Mouse (Mus musculus) neural tube, embryonic 14.5 days (tissue): Measurements from ENCODE around the gene Zfp384. TPM values are rescaled to one million over a fixed set of nuclear protein-coding genes. Genes with fewer than 3 reads are reported as not detected.
"Not testable (repeated sequence)": the region's sequence is repeated elsewhere in the genome, so short reads cannot be mapped to it uniquely, and the experiment has no call there.

ENCODE experiments used
- ATAC-seq: fragments of 200-750 bp; cut with Nextera tagmentation; 2 replicates; pipeline ENCODE4 v1.8.0; 2017; ENCODE audit warnings: low read depth, mild to moderate bottlenecking, moderate TSS enrichment, moderate library complexity
- H3K27ac ChIP-seq: fragments of 300-500 bp; sonication (generic); 2 replicates; pipeline ENCODE4 v1.5.1; 2014; ENCODE audit warnings: low read depth, mild to moderate bottlenecking, control low read depth, low read length, moderate library complexity, mixed read lengths
- H3K27me3 ChIP-seq: fragments of 300-500 bp; sonication (generic); 2 replicates; pipeline ENCODE4 v1.6.1; 2014; ENCODE audit warnings: low read length; ENCODE audit not compliant: control insufficient read depth, insufficient read depth
- H3K36me3 ChIP-seq: fragments of 300-500 bp; sonication (generic); 2 replicates; pipeline ENCODE4 v1.6.1; 2014; ENCODE audit warnings: low read length, mixed read lengths; ENCODE audit not compliant: control insufficient read depth, insufficient read depth
- H3K4me1 ChIP-seq: fragments of 300-500 bp; sonication (generic); 2 replicates; pipeline ENCODE4 v1.6.1; 2014; ENCODE audit warnings: low read length; ENCODE audit not compliant: control insufficient read depth, insufficient read depth
- H3K4me2 ChIP-seq: fragments of 300-500 bp; sonication (generic); 2 replicates; pipeline ENCODE4 v1.6.1; 2014; ENCODE audit warnings: mild to moderate bottlenecking, low read depth, low read length, control low read depth
- H3K4me3 ChIP-seq: fragments of 300-500 bp; sonication (generic); 2 replicates; pipeline ENCODE4 v1.5.1; 2014; ENCODE audit warnings: low read depth, low read length, control low read depth, mixed read lengths
- H3K9ac ChIP-seq: fragments of 300-500 bp; sonication (generic); replicated peaks from 2 replicates; pipeline ENCODE4 v1.6.1; 2014; ENCODE audit warnings: low read depth, mild to moderate bottlenecking, control low read depth, low read length, mixed read lengths
- H3K9me3 ChIP-seq: fragments of 300-500 bp; sonication (generic); 2 replicates; pipeline ENCODE4 v1.6.1; 2016; ENCODE audit warnings: low read length; ENCODE audit not compliant: control insufficient read depth
- WGBS: fragments of 180-500 bp; shearing (Covaris S2); extraction: QIAGEN DNeasy Blood & Tissue Kit; methylation state at CpG from one replicate; pipeline ENCODE4 v1.1.7; 2014; 5-methylcytosine and 5-hydroxymethylcytosine counted together
- polyA plus RNA-seq: library from polyadenylated mRNA; unstranded; fragments of >200 nt; fragmentation: Nextera tagmentation; extraction: Ambion mirVana; gene quantifications from 2 replicates; pipeline ENCODE4 v1.2.1, GENCODE M21; 2014

The Zfp384 gene
- polyA plus RNA-seq, 1 experiment from 2014 or later = 16.5 TPM

GRCm38 (mm10) chr6:125062511-125062910 lies 53.6 kb downstream of the Zfp384 start:
- no peaks in the 10 kb centered on the region for H3K4me1 ChIP-seq
- H3K27ac ChIP-seq = no peak overlapping the region
- WGBS = 87% methylated on average over 5 of the region's 5 CpGs
- H3K4me3 ChIP-seq = no peak overlapping the region
- no peak overlapping the region for H3K9ac ChIP-seq
- H3K4me2 ChIP-seq = no peak overlapping the region
- no peaks in the 10 kb centered on the region for H3K27me3 ChIP-seq
- H3K9me3 ChIP-seq = no peaks in the 10 kb centered on the region
- no peaks in the 10 kb centered on the region for H3K36me3 ChIP-seq
- ATAC-seq = no peak

DNA sequence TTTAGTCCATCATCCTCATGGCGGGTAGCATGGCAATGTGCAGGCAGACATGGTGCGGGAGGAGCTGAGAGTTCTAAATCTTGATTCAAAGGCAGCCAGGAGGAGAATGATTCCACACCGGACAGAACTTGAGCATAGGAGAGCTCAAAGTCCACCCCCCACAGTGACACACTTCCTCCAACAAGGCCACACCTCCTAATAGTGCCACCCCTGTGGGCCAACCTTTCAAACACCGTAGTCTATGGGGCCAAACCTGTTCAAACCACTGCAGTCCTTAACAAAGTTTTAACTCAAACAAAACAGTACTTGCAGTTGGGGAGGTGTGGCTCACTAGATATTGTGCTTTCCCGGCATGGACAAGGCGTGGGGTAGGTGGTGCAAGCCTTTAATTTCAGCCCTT lies 55.0 kb downstream of the Zfp384 start:
- no peak overlapping the region for H3K9ac ChIP-seq
- H3K4me2 ChIP-seq = no peak overlapping the region
- WGBS = 86% methylated on average over 6 of the region's 6 CpGs
- ATAC-seq = no peak
- no peaks in the 10 kb centered on the region for H3K27me3 ChIP-seq
- H3K27ac ChIP-seq = no peak overlapping the region
- H3K4me1 ChIP-seq = no peaks in the 10 kb centered on the region
- H3K4me3 ChIP-seq = no peak overlapping the region
- H3K36me3 ChIP-seq = no peaks in the 10 kb centered on the region
- no peaks in the 10 kb centered on the region for H3K9me3 ChIP-seq

- H3K36me3 ChIP-seq, H3K27ac ChIP-seq, H3K9ac ChIP-seq, H3K4me2 ChIP-seq, H3K9me3 ChIP-seq, ATAC-seq, H3K27me3 ChIP-seq, H3K4me3 ChIP-seq, H3K4me1 ChIP-seq: not testable (repeated sequence)
- no CpG with 5 or more reads among the region's 1 CpGs for WGBS
Measured at GRCm38 (mm10) chr6:125065223-125065622, 56.3 kb downstream of the Zfp384 start.

GRCm38 (mm10) chr6:125067571-125067995 lies 58.6 kb downstream of the Zfp384 start, which contains the start of gene Lpar5:
TSS of gene Lpar5 (plus strand) at chr6:125067920.
- Histone ChIP-seq H3K36me3 (no peaks in the 10 kb centered on the region), H3K9me3 (no peaks in the 10 kb centered on the region), H3K4me2 (no peak within 1 kb of the TSS), H3K4me3 (no peak within 1 kb of the TSS), H3K27ac (no peak within 1 kb of the TSS), H3K9ac (no peak within 1 kb of the TSS), H3K4me1 (no peaks in the 10 kb centered on the region; the same call in 1 of the 2 replicates), H3K27me3 (no peaks in the 10 kb centered on the region)
- no peak for ATAC-seq
- WGBS = 62% methylated on average over 8 of the region's 8 CpGs

GRCm38 (mm10) chr6:125071170-125071895 lies 62.4 kb downstream of the Zfp384 start:
- peak; percentile 80 for ATAC-seq
- no peaks in the 10 kb centered on the region for H3K27me3 ChIP-seq
- no peaks in the 10 kb centered on the region for H3K36me3 ChIP-seq
- peak overlapping the region; percentile 66 for H3K27ac ChIP-seq
- no peak overlapping the region for H3K9ac ChIP-seq
- no peaks in the 10 kb centered on the region for H3K9me3 ChIP-seq
- no peak overlapping the region for H3K4me3 ChIP-seq
- WGBS = 78% methylated on average over 18 of the region's 18 CpGs
- no peak overlapping the region for H3K4me2 ChIP-seq
- H3K4me1 ChIP-seq = no peaks in the 10 kb centered on the region; the same call in 1 of the 2 replicates

DNA sequence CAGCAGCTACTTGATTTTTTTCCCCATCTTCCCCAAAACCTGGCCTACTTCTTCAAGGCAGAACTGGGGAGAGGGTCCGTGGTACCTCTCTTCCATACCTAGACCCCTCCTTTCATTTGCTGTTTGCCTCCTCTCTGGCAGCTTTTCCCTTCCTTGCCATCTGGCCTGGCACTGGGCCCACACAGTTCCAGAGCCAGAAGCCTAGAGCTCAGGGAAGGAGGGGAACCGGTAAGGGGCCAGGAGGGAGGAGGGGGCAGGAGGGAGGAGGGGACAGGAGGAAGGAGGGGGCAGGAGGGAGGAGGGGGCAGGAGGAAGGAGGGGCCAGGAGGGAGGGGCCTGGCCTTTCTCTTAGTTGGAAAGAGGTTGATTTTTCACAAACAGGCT lies 62.9 kb downstream of the Zfp384 start:
- Histone ChIP-seq H3K27me3 (no peaks in the 10 kb centered on the region), H3K4me1 (no peaks in the 10 kb centered on the region; the same call in 1 of the 2 replicates), H3K27ac (peak overlapping the region; percentile 66), H3K4me3 (no peak overlapping the region), H3K9me3 (no peaks in the 10 kb centered on the region), H3K4me2 (no peak overlapping the region), H3K36me3 (no peaks in the 10 kb centered on the region), H3K9ac (no peak overlapping the region)
- 27% methylated on average over 2 of the region's 2 CpGs for WGBS
- ATAC-seq = peak; percentile 86

- WGBS = 66% methylated on average over 8 of the region's 8 CpGs
- no peak for ATAC-seq
- H3K27ac ChIP-seq = no peak overlapping the region
Measured at GRCm38 (mm10) chr6:125073825-125074224, 64.9 kb downstream of the Zfp384 start.

GRCm38 (mm10) chr6:125081394-125081793 lies 72.4 kb downstream of the Zfp384 start:
- Histone ChIP-seq H3K4me2 (peak overlapping the region; percentile 57), H3K4me1 (no peaks in the 10 kb centered on the region; the same call in 1 of the 2 replicates), H3K4me3 (peak overlapping the region; percentile 30; the same call in 1 of the 2 replicates), H3K9me3 (no peaks in the 10 kb centered on the region), H3K36me3 (no peaks in the 10 kb centered on the region), H3K9ac (peak overlapping the region; percentile 61), H3K27ac (peak overlapping the region; percentile 91), H3K27me3 (no peaks in the 10 kb centered on the region)
- ATAC-seq = no peak; the same call in 1 of the 2 replicates
- 23% methylated on average over 25 of the region's 25 CpGs for WGBS

More at GRCm38 (mm10) chr6:125073825-125074224, 64.9 kb downstream of the Zfp384 start:
- Histone ChIP-seq H3K4me1 (no peaks in the 10 kb centered on the region; the same call in 1 of the 2 replicates), H3K4me3 (no peak overlapping the region), H3K4me2 (no peak overlapping the region), H3K27me3 (no peaks in the 10 kb centered on the region), H3K9me3 (no peaks in the 10 kb centered on the region), H3K36me3 (no peaks in the 10 kb centered on the region), H3K9ac (no peak overlapping the region)

- H3K36me3 ChIP-seq = no peaks in the 10 kb centered on the region
- peak overlapping the region; percentile 61 for H3K9ac ChIP-seq
- no peaks in the 10 kb centered on the region for H3K27me3 ChIP-seq
- peak overlapping the region; percentile 91 for H3K27ac ChIP-seq
- H3K4me3 ChIP-seq = peak overlapping the region; percentile 30; the same call in 1 of the 2 replicates
- ATAC-seq = peak; percentile 92
- WGBS = 22% methylated on average over 45 of the region's 45 CpGs
- no peaks in the 10 kb centered on the region for H3K9me3 ChIP-seq
- H3K4me2 ChIP-seq = peak overlapping the region; percentile 57
- no peaks in the 10 kb centered on the region; the same call in 1 of the 2 replicates for H3K4me1 ChIP-seq
Measured at GRCm38 (mm10) chr6:125081797-125082560, 73.0 kb downstream of the Zfp384 start.
